Mouse (Mus musculus): ENCODE data around the gene Llgl2. TPM values are rescaled to one million over a fixed set of nuclear protein-coding genes. Genes with fewer than 3 reads are reported as not detected.

Gene Llgl2
- polyA plus RNA-seq, 1 experiment: 2.5 TPM

DNA sequence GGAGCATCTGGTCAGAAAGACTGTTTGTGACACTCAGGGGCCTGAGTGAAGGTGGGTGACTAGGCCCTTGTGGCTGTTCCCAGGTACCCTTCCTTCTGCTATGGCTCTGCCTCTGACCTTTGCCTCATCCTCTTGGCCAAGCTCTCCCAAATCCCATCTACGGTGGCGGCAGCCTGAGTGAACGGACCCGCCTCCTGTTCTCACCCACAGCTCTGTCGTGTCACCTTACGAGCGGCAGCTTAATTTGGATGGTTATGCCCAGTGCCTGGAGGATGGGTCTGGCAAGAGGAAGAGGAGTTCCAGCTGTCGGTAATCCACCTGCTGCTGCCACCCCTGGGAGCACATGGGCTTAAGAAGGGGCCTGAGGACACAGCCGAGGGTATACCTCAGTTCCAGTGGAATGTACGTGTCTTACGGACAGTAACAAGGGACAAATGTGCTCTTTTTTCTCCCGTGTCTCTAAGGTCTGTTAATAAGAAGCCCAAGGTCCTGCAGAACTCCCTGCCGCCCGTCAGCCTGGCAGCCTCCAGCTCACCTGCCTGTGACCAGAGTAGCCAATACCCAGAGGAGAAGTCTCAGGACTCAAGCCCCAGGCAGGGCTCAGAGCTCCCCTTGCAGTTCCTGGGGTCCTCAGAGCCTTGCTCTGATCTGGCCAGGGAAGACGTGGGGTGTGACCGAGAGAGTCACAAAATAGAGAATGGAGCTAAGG, 3.8 kb upstream of the Llgl2 start:
- no peak for DNase-seq
- H3K27ac ChIP-seq (ENCODE audit: insufficient read depth, low read length): no peak overlapping the region
- H3K4me1 ChIP-seq (ENCODE audit: control insufficient read depth, insufficient read depth, low read length): peaks cover 5% of the 10 kb centered on the region; the same call in 1 of the 2 replicates
- no peak for TF ChIP-seq CTCF (IDR thresholded peaks at IDR 0.05; ENCODE audit: borderline replicate concordance, insufficient read depth, low read depth, low read length)
- TF ChIP-seq POLR2A (IDR thresholded peaks at IDR 0.05; ENCODE audit: borderline replicate concordance, insufficient read depth, low read length): no peak
- H3K4me3 ChIP-seq (replicated peaks; ENCODE audit: insufficient read depth, low read depth, low read length): no peak overlapping the region
- H3K27me3 ChIP-seq (ENCODE audit: control insufficient read depth, insufficient read depth, low read length): no peaks in the 10 kb centered on the region
- 83% methylated on average over 16 of the region's 16 CpGs for WGBS

DNA sequence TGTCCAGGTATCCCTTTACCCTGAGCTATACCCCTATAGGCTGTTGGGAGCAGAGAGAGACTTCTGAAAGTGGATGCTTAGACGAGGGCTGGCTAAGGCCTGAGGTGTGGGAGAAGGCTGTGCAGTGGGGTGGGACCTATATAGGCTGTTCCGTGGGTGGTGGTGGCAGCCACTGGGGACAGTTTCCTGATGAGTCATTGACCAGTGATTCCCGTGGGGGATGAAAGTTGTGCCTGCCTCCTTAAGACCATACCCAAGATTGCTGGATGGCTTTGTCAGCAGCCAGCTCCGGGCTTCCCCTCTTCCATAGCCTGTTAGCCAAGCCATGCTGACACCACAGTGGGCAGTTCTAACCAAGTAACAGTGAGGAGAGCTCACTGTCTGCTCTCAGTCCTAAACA, 2.8 kb upstream of the Llgl2 start:
- Histone ChIP-seq H3K4me1 (ENCODE audit: control insufficient read depth, insufficient read depth, low read length) (no peaks in the 10 kb centered on the region), H3K4me3 (replicated peaks; ENCODE audit: insufficient read depth, low read depth, low read length) (no peak overlapping the region), H3K27me3 (ENCODE audit: control insufficient read depth, insufficient read depth, low read length) (no peaks in the 10 kb centered on the region), H3K27ac (ENCODE audit: insufficient read depth, low read length) (no peak overlapping the region)
- WGBS: 70% methylated on average over 4 of the region's 4 CpGs
- TF ChIP-seq POLR2A (IDR thresholded peaks at IDR 0.05; ENCODE audit: borderline replicate concordance, insufficient read depth, low read length) (no peak), CTCF (IDR thresholded peaks at IDR 0.05; ENCODE audit: borderline replicate concordance, insufficient read depth, low read depth, low read length) (no peak)
- DNase-seq: no peak

DNA sequence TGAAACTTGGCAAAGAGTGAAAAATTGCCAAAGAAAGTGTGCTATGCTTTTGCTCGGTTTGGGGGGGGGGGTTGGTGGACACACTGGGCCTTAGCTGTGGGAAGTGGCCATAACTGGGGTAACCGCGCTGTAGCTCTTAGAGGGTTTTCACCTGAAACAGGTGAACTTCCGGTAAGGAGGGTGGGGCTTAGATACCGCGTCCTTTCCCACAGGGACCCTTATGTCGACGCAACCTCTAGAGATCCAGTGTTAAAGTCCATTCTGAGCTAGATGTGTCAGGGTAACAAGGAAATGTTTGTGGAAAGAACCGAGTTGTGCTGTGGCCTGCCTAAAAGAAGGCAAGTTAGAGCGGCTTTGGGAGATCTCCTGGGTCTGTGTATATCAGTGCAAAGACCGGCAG, 964 bp downstream of the Llgl2 start:
- Histone ChIP-seq H3K4me1 (ENCODE audit: control insufficient read depth, insufficient read depth, low read length) (no peaks in the 10 kb centered on the region), H3K27me3 (ENCODE audit: control insufficient read depth, insufficient read depth, low read length) (0 out of 2 replicates have a peak, but pooled peaks cover 2% of the 10 kb centered on the region), H3K4me3 (replicated peaks; ENCODE audit: insufficient read depth, low read depth, low read length) (no peak overlapping the region), H3K27ac (ENCODE audit: insufficient read depth, low read length) (no peak overlapping the region)
- WGBS: 31% methylated on average over 11 of the region's 11 CpGs
- TF ChIP-seq CTCF (IDR thresholded peaks at IDR 0.05; ENCODE audit: borderline replicate concordance, insufficient read depth, low read depth, low read length) (no peak), POLR2A (IDR thresholded peaks at IDR 0.05; ENCODE audit: borderline replicate concordance, insufficient read depth, low read length) (no peak)
- no peak for DNase-seq

DNA sequence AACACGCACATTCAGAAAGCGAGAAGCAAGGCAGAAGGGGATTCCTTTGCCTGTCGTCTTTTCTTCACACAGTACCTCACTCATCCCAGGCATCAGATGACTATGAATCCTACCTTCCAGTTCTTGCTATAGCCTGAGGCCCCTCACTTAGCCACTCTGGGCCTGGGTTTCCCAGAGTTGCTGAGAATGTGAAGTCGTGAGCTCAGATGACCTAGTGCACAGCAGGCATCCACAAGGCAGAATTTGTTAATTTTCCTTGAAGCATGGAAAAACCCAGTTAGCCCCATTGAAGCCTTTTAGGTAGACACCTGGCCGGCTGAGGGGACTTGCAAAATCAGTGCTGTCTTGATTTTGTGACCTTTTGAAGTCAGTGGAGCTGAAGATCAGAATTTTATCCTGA, 2.6 kb downstream of the Llgl2 start:
- DNase-seq: no peak
- Histone ChIP-seq H3K27me3 (ENCODE audit: control insufficient read depth, insufficient read depth, low read length) (0 out of 2 replicates have a peak, but pooled peaks cover 2% of the 10 kb centered on the region), H3K4me3 (replicated peaks; ENCODE audit: insufficient read depth, low read depth, low read length) (no peak overlapping the region), H3K27ac (ENCODE audit: insufficient read depth, low read length) (no peak overlapping the region), H3K4me1 (ENCODE audit: control insufficient read depth, insufficient read depth, low read length) (no peaks in the 10 kb centered on the region)
- WGBS: 80% methylated on average over 5 of the region's 5 CpGs
- TF ChIP-seq CTCF (IDR thresholded peaks at IDR 0.05; ENCODE audit: borderline replicate concordance, insufficient read depth, low read depth, low read length) (no peak), POLR2A (IDR thresholded peaks at IDR 0.05; ENCODE audit: borderline replicate concordance, insufficient read depth, low read length) (no peak)

DNA sequence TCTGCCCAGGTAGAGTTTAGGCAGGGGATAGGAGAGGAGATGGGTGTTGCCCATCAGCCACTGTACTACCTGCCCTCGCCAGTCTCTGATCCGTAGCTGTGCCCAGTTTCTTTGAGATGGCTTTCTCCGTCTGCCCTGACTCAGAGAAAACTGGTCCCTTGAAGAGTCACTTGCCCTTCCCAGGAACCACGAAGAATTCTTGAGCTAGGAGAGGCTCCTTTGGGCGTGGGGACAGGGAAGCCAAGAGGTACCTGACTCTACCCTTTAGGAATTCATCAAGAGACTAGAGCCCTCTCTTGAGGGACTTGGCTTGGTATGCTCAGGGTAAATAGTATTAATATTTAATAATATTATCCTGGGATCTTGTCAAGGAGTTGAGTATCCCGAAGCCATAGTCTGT, 3.8 kb downstream of the Llgl2 start:
- Histone ChIP-seq H3K4me1 (ENCODE audit: control insufficient read depth, insufficient read depth, low read length) (no peaks in the 10 kb centered on the region), H3K27me3 (ENCODE audit: control insufficient read depth, insufficient read depth, low read length) (0 out of 2 replicates have a peak, but pooled peaks cover 2% of the 10 kb centered on the region), H3K27ac (ENCODE audit: insufficient read depth, low read length) (no peak overlapping the region), H3K4me3 (replicated peaks; ENCODE audit: insufficient read depth, low read depth, low read length) (no peak overlapping the region)
- WGBS: 88% methylated on average over 6 of the region's 6 CpGs
- DNase-seq: no peak
- TF ChIP-seq POLR2A (IDR thresholded peaks at IDR 0.05; ENCODE audit: borderline replicate concordance, insufficient read depth, low read length) (no peak), CTCF (IDR thresholded peaks at IDR 0.05; ENCODE audit: borderline replicate concordance, insufficient read depth, low read depth, low read length) (no peak)

DNA sequence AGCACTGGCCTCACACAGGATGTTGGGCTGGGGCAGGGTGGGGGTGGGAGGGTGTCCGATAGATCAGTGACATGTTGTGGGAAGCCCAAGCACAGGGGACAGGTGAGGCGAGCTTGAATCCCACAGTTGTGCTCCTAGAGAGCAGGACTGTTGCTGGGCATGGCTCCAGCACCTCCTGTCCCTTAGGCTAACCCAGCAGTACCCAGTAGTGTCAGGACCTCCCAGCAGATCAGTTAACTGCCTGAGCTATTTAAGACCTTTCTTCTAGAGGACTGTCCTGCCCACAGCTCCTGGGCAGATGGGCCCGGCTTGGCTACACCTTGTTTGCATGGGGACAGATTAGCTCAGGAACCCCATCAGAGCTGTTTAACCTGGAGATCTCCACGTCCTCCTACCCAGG, 5.2 kb downstream of the Llgl2 start:
- Histone ChIP-seq H3K27me3 (ENCODE audit: control insufficient read depth, insufficient read depth, low read length) (0 out of 2 replicates have a peak, but pooled peaks cover 2% of the 10 kb centered on the region), H3K4me3 (replicated peaks; ENCODE audit: insufficient read depth, low read depth, low read length) (no peak overlapping the region), H3K27ac (ENCODE audit: insufficient read depth, low read length) (no peak overlapping the region), H3K4me1 (ENCODE audit: control insufficient read depth, insufficient read depth, low read length) (no peaks in the 10 kb centered on the region)
- no peak for TF ChIP-seq POLR2A (IDR thresholded peaks at IDR 0.05; ENCODE audit: borderline replicate concordance, insufficient read depth, low read length)
- 73% methylated on average over 4 of the region's 4 CpGs for WGBS
- no peak for DNase-seq

DNA sequence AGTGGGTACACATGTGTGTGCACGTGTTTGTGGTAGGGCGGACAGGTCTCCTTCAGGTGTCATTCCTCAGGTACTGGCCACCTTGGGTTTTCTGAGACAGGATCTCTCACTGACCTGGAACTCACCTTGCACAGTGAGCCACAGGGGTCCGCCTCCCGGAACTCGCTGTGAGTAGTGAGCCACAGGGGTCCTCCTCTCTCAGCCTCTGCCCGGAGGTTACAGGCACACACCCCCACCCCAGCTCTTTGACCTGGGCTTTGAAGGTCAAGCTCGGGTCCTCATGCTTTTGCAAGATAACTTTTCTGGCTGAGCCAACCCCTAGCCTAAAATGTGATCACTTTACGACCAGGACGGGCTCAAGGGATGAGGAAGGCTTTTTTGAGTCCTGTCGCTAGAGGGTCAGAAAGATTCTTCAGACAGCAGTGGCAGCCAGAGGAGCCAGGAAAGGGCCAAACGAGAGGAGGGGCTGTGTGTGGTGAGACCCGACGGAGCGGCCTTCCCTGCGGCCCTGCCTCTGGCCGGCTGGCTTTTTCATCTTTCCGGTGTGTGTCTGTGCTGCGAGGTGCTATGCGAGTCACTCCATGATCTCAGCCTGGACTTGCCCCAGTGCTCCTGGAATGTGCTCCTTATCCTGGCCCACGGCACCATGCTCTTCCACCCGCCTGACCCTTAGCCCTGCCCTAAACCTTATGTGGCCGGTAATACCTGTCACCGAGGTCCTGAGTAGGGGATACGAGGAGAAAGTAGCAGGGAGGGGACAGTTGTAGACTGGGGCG, 6.9 kb downstream of the Llgl2 start:
- Histone ChIP-seq H3K27ac (ENCODE audit: insufficient read depth, low read length) (no peak overlapping the region), H3K27me3 (ENCODE audit: control insufficient read depth, insufficient read depth, low read length) (0 out of 2 replicates have a peak, but pooled peaks cover 2% of the 10 kb centered on the region), H3K4me3 (replicated peaks; ENCODE audit: insufficient read depth, low read depth, low read length) (no peak overlapping the region), H3K4me1 (ENCODE audit: control insufficient read depth, insufficient read depth, low read length) (no peaks in the 10 kb centered on the region)
- 44% methylated on average over 25 of the region's 25 CpGs for WGBS
- DNase-seq: no peak
- no peak for TF ChIP-seq CTCF (IDR thresholded peaks at IDR 0.05; ENCODE audit: borderline replicate concordance, insufficient read depth, low read depth, low read length)
- TF ChIP-seq POLR2A (IDR thresholded peaks at IDR 0.05; ENCODE audit: borderline replicate concordance, insufficient read depth, low read length): no peak

DNA sequence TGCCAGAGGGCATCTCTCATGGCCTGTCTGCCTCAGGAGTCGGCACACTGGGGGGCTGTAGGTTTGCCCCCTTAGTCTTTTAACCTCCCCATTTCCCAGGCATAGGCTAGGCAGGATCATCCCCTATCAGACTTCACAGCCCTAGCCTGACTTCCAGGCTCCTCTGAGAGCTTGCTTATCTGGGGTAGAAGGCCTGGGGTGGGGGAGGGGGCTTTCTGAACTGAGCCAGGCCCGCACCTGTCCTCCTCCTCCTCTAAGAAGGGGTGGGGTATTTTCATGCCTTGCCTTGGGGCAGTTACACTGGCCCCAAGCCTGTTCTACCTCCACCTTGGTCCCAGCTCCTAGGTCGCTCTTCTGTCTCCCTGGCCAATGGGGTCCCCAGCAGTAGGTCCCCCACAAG, 7.7 kb downstream of the Llgl2 start:
- 58% methylated on average over 3 of the region's 3 CpGs for WGBS
- Histone ChIP-seq H3K4me1 (ENCODE audit: control insufficient read depth, insufficient read depth, low read length) (no peaks in the 10 kb centered on the region), H3K27me3 (ENCODE audit: control insufficient read depth, insufficient read depth, low read length) (0 out of 2 replicates have a peak, but pooled peaks cover 2% of the 10 kb centered on the region), H3K27ac (ENCODE audit: insufficient read depth, low read length) (no peak overlapping the region), H3K4me3 (replicated peaks; ENCODE audit: insufficient read depth, low read depth, low read length) (no peak overlapping the region)
- no peak for DNase-seq
- TF ChIP-seq POLR2A (IDR thresholded peaks at IDR 0.05; ENCODE audit: borderline replicate concordance, insufficient read depth, low read length): no peak
- TF ChIP-seq CTCF (IDR thresholded peaks at IDR 0.05; ENCODE audit: borderline replicate concordance, insufficient read depth, low read depth, low read length): no peak
